Mouse (Mus musculus) erythroblast, embryonic 14.5 days (primary cell): ENCODE measurements around the gene Rgma. TPM values are rescaled to one million over a fixed set of nuclear protein-coding genes. Genes with fewer than 3 reads are reported as not detected.

Source experiments
- H3K27me3 ChIP-seq: 2 replicates; pipeline ENCODE4 v1.6.1; 2012; ENCODE audit warnings: inconsistent platforms; ENCODE audit not compliant: control insufficient read depth
- H3K36me3 ChIP-seq: 2 replicates; pipeline ENCODE4 v1.6.1; 2012; ENCODE audit warnings: mild to moderate bottlenecking, inconsistent platforms; ENCODE audit not compliant: control insufficient read depth
- H3K4me1 ChIP-seq: 2 replicates; pipeline ENCODE4 v1.6.1; 2012; ENCODE audit warnings: inconsistent platforms; ENCODE audit not compliant: control insufficient read depth
- H3K4me3 ChIP-seq: replicated peaks from 2 replicates; pipeline ENCODE3; 2012; ENCODE audit warnings: moderate library complexity, mild to moderate bottlenecking, inconsistent platforms
- H3K9me3 ChIP-seq: 2 replicates; pipeline ENCODE4 v1.6.1; 2012; ENCODE audit warnings: low read length, inconsistent platforms, mixed read lengths; ENCODE audit not compliant: control insufficient read depth
- GATA1 ChIP-seq: IDR thresholded peaks from 2 replicates; pipeline ENCODE4 v1.6.1; 2012; ENCODE audit warnings: low read length, inconsistent platforms, mixed read lengths
- TAL1 ChIP-seq: IDR thresholded peaks from 3 replicates; pipeline ENCODE4 v1.6.1; 2012; ENCODE audit warnings: low read length, inconsistent platforms, mixed read lengths
- polyA plus RNA-seq: library from polyadenylated mRNA; stranded (reverse); fragments of >175 nt; gene quantifications from 2 replicates; pipeline ENCODE4 v1.2.3, GENCODE M21; 2012

Gene Rgma
- polyA plus RNA-seq, 1 experiment, result not detected

DNA sequence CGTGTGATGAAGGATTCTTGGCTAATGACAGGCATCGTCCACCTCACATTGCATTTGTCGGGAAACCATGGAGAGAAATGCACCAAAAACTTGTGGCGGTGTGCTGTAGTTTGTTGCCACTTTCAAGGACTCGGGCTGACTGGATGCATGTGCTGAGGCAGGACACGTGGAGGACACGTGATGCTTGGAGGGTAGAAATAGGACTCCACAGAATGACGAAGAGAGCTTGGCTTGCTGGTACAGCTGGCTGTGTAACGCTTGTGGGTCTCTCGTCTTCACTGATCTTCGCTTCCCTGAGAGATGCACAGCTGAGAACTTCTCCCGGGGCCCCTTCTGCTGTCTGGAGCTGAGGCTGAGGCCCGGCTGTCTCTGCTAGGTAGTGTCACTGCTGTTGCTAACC lies 47.9 kb downstream of the Rgma start:
- Histone ChIP-seq H3K36me3 (peaks cover 20% of the 10 kb centered on the region), H3K27me3 (no peaks in the 10 kb centered on the region), H3K4me1 (no peaks in the 10 kb centered on the region), H3K4me3 (no peak overlapping the region), H3K9me3 (no peaks in the 10 kb centered on the region)
- TF ChIP-seq TAL1 (no peak), GATA1 (no peak)

DNA sequence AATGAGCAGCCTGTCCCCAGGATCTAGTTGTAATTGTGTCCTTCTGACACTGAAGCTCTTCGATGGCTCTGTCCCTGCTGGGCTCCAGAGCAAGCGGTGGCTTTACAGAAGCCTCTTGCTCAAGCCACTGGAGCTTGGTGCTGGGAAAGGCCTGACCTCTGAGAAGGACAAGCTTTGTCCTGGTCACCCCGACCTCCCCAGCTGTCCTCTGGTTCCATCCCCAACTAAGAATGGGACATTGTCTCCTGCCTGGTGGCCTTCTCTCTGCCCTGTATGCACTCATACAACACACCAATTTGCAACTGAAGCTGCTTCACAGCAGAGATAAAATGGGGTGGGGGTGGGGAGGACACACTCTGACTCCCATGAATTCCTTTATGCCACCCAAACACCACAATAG lies 48.9 kb downstream of the Rgma start:
- Histone ChIP-seq H3K27me3 (no peaks in the 10 kb centered on the region), H3K36me3 (peaks cover 30% of the 10 kb centered on the region), H3K4me1 (no peaks in the 10 kb centered on the region), H3K9me3 (no peaks in the 10 kb centered on the region), H3K4me3 (no peak overlapping the region)
- TF ChIP-seq TAL1 (no peak), GATA1 (no peak)

GRCm38 (mm10) chr7:73424705-73425104 lies 49.4 kb downstream of the Rgma start:
- Histone ChIP-seq H3K27me3 (no peaks in the 10 kb centered on the region), H3K9me3 (no peaks in the 10 kb centered on the region), H3K36me3 (peaks cover 34% of the 10 kb centered on the region), H3K4me3 (no peak overlapping the region), H3K4me1 (no peaks in the 10 kb centered on the region)
- no peak for TF ChIP-seq GATA1
- TF ChIP-seq TAL1, result no peak

DNA sequence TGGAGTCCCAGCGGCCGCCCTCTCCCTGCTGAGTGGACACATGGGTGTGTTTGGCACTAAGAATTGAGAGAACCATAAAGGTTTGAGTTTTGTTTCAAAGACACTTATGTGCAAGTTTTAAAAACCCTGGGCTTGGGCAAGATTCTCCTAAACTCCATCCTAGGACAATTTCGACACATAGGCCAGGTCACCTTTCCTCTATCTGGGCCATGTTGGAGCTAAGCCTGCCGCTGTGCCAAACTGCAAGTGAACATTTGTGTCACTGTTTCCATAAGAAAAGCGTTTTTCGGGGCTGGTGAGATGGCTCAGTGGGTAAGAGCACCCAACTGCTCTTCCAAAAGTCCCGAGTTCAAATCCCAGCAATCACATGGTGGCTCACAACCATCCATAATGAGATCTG lies 50.1 kb downstream of the Rgma start:
- Histone ChIP-seq H3K4me3 (no peak overlapping the region), H3K27me3 (no peaks in the 10 kb centered on the region), H3K4me1 (no peaks in the 10 kb centered on the region), H3K36me3 (peaks cover 42% of the 10 kb centered on the region), H3K9me3 (no peaks in the 10 kb centered on the region)
- no peak for TF ChIP-seq TAL1
- TF ChIP-seq GATA1, result no peak

GRCm38 (mm10) chr7:73426235-73426634 lies 50.9 kb downstream of the Rgma start:
- TF ChIP-seq TAL1 (no peak), GATA1 (no peak)

GRCm38 (mm10) chr7:73426752-73427386 lies 51.6 kb downstream of the Rgma start:
- TF ChIP-seq GATA1 (no peak), TAL1 (no peak)
- peaks cover 48% of the 10 kb centered on the region for H3K36me3 ChIP-seq
- no peaks in the 10 kb centered on the region for H3K9me3 ChIP-seq
- H3K27me3 ChIP-seq, result no peaks in the 10 kb centered on the region
- H3K4me1 ChIP-seq, result no peaks in the 10 kb centered on the region
- no peak overlapping the region for H3K4me3 ChIP-seq

More at GRCm38 (mm10) chr7:73426235-73426634, 50.9 kb downstream of the Rgma start:
- H3K9me3 ChIP-seq, result no peaks in the 10 kb centered on the region
- no peak overlapping the region for H3K4me3 ChIP-seq
- H3K27me3 ChIP-seq, result no peaks in the 10 kb centered on the region
- peaks cover 44% of the 10 kb centered on the region for H3K36me3 ChIP-seq
- no peaks in the 10 kb centered on the region for H3K4me1 ChIP-seq

GRCm38 (mm10) chr7:73427794-73428193 lies 52.5 kb downstream of the Rgma start:
- H3K27me3 ChIP-seq, result no peaks in the 10 kb centered on the region
- H3K36me3 ChIP-seq, result peaks cover 51% of the 10 kb centered on the region
- TF ChIP-seq TAL1 (no peak), GATA1 (no peak)
- no peaks in the 10 kb centered on the region for H3K4me1 ChIP-seq
- no peaks in the 10 kb centered on the region for H3K9me3 ChIP-seq
- H3K4me3 ChIP-seq, result no peak overlapping the region

- Histone ChIP-seq H3K4me3 (no peak overlapping the region), H3K4me1 (no peaks in the 10 kb centered on the region), H3K27me3 (no peaks in the 10 kb centered on the region), H3K36me3 (peaks cover 58% of the 10 kb centered on the region), H3K9me3 (no peaks in the 10 kb centered on the region)
- no peak for TF ChIP-seq TAL1
- TF ChIP-seq GATA1, result no peak
Measured at GRCm38 (mm10) chr7:73428525-73428924, 53.2 kb downstream of the Rgma start.

DNA sequence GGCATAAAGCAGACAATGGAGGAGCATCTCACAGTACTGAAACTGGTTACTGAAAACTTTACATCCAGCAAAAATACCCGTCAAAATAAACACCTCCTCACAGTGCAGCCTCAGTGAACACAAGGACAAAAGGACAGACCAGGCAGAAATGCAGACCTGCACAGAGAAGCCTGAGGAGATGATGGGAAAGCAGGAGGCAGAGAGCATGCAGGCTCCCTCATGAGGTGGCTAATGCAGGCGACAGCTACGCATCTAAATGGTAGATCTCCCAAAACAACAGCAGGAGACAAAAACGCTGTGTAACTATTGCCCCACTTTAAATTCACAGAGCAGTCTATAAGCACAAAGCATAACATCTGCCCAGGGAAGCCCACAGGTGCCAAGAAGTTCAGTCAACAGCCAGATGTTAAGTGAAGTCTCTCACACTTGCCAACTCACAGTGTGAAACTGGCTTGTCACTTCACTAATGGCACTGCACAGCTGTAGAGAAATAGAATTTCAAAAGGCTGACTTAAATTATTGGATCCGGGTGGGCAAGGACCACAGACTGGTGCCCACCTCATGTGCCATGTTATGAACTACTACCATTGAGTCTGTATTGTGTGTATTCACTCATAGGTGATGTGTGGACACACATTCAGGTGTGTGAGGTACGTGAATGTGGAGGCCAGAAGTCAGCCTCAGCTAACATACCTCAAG lies 58.5 kb downstream of the Rgma start:
- Histone ChIP-seq H3K4me3 (no peak overlapping the region), H3K4me1 (no peaks in the 10 kb centered on the region), H3K36me3 (peaks cover 86% of the 10 kb centered on the region), H3K9me3 (no peaks in the 10 kb centered on the region), H3K27me3 (no peaks in the 10 kb centered on the region)
- no peak for TF ChIP-seq GATA1
- TF ChIP-seq TAL1, result no peak

- no peak for TF ChIP-seq TAL1
- TF ChIP-seq GATA1, result no peak
- no peaks in the 10 kb centered on the region for H3K9me3 ChIP-seq
- H3K4me3 ChIP-seq, result no peak overlapping the region
- H3K36me3 ChIP-seq, result peaks cover 86% of the 10 kb centered on the region
- H3K4me1 ChIP-seq, result no peaks in the 10 kb centered on the region
- H3K27me3 ChIP-seq, result no peaks in the 10 kb centered on the region
Measured at GRCm38 (mm10) chr7:73434336-73434677, 59.0 kb downstream of the Rgma start.
